Mouse (Mus musculus) cortical plate, adult 2 months (tissue): ENCODE measurements around the gene Klk6.

Experiments used
- CTCF ChIP-seq: fragments of 200-500 bp; IDR thresholded peaks from 2 replicates; pipeline ENCODE4 v1.5.1; 2011; ENCODE audit warnings: mild to moderate bottlenecking, control low read depth, low read length; ENCODE audit not compliant: insufficient read depth; ENCODE audit errors: extremely low read depth
- POLR2A ChIP-seq: fragments of 200-500 bp; IDR thresholded peaks from 2 replicates; pipeline ENCODE4 v1.6.1; 2011; ENCODE audit warnings: mild to moderate bottlenecking, low read length, control low read depth; ENCODE audit not compliant: insufficient read depth; ENCODE audit errors: extremely low read depth

DNA sequence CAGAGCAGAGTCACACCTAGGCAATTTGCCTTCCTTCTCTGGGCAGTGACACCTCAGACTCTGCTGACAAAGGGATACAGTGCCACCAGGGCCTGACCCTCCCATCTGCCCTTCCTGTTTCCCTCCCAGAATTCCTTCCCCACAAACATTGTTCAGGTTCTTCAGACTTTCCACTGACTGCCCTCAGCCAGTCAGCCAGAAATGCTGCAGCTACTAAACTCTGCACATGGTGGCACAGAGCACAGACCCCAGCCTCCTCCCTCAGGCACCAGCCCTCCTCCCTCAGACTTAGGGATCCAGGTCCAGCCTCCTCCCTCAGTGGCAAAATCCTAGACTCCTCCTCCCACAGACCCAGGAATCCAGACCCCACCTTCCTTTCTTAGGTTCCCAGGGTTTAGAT, 7.6 kb upstream of the Klk6 start:
- no peak for TF ChIP-seq POLR2A
- no peak for TF ChIP-seq CTCF
